Mouse (Mus musculus) MEL (cell line): ENCODE measurements around the gene Tspan2.

Source experiments
- CTCF ChIP-seq, 3 experiments: IDR thresholded peaks in 2 of 3; conservative IDR thresholded peaks in 1 of 3; 2 replicates each; pipeline ENCODE4 v1.5.1; 2011 to 2012; ENCODE audit warnings: low read length in 3 of 3, low read depth in 2 of 3, mild to moderate bottlenecking in 2 of 3, improper control_type of control experiment in 1 of 3, inconsistent platforms in 1 of 3, mixed read lengths in 1 of 3, moderate library complexity in 1 of 3; ENCODE audit not compliant: control insufficient read depth in 1 of 3, insufficient read depth in 1 of 3, poor library complexity in 1 of 3, severe bottlenecking in 1 of 3
- POLR2A ChIP-seq, 2 experiments: IDR thresholded peaks; 2 replicates each; pipeline ENCODE4 v1.6.1; 2011 to 2012; ENCODE audit warnings: low read length in 2 of 2, mild to moderate bottlenecking in 2 of 2, control low read depth in 1 of 2, improper control_type of control experiment in 1 of 2, low read depth in 1 of 2, moderate library complexity in 1 of 2; ENCODE audit not compliant: control insufficient read depth in 1 of 2, insufficient read depth in 1 of 2, poor library complexity in 1 of 2

GRCm38 (mm10) chr3:102746174-102746573, 11.8 kb downstream of the Tspan2 start:
- TF ChIP-seq POLR2A (IDR thresholded peaks at IDR 0.05; ENCODE audit: control insufficient read depth in 1 of 2, insufficient read depth in 1 of 2, low read depth in 1 of 2, low read length in 2 of 2, poor library complexity in 1 of 2) (no peak), CTCF (IDR thresholded peaks at IDR 0.05 in 2 of 3, conservative IDR thresholded peaks at IDR 0.05 in 1 of 3; ENCODE audit: control insufficient read depth in 1 of 3, insufficient read depth in 1 of 3, low read depth in 2 of 3, low read length in 3 of 3, poor library complexity in 1 of 3, severe bottlenecking in 1 of 3) (no peak)
